Mouse (Mus musculus): ENCODE results near the gene Chil6. TPM values are rescaled to one million over a fixed set of nuclear protein-coding genes. Genes with fewer than 3 reads are reported as not detected.

The Chil6 gene
- 0.07 TPM in 1 of 2 replicates, not detected in the other for polyA plus RNA-seq (2012; ENCODE audit: insufficient read depth, low replicate concordance)

GRCm38 (mm10) chr3:106406082-106406481 lies at the start of gene Chil6:
Chil6 (minus strand) TSS chr3:106406182.
- no peak for TF ChIP-seq FLI1 (IDR thresholded peaks at IDR 0.05; ENCODE audit: low read length)
- no peak for TF ChIP-seq GATA1 (IDR thresholded peaks at IDR 0.05; ENCODE audit: borderline replicate concordance, low read length)
- Histone ChIP-seq H3K27me3 (replicated peaks) (peaks cover 2% of the 10 kb centered on the region), H3K9me3 (no peaks in the 10 kb centered on the region), H3K36me3 (replicated peaks; ENCODE audit: low read length) (no peaks in the 10 kb centered on the region), H3K4me1 (no peaks in the 10 kb centered on the region), H3K4me3 (replicated peaks) (no peak within 1 kb of the TSS)

GRCm38 (mm10) chr3:106452616-106453015 lies 46.6 kb upstream of the Chil6 start:
- Histone ChIP-seq H3K36me3 (replicated peaks; ENCODE audit: low read length) (no peaks in the 10 kb centered on the region), H3K9me3 (no peaks in the 10 kb centered on the region), H3K27me3 (replicated peaks) (no peaks in the 10 kb centered on the region), H3K4me1 (peaks cover 45% of the 10 kb centered on the region), H3K4me3 (replicated peaks) (peak overlapping the region; percentile 70)
- TF ChIP-seq FLI1 (IDR thresholded peaks at IDR 0.05; ENCODE audit: low read length) (no peak), GATA1 (IDR thresholded peaks at IDR 0.05; ENCODE audit: borderline replicate concordance, low read length) (no peak)

GRCm38 (mm10) chr3:106449567-106449966 lies 43.6 kb upstream of the Chil6 start:
- Histone ChIP-seq H3K9me3 (no peaks in the 10 kb centered on the region), H3K36me3 (replicated peaks; ENCODE audit: low read length) (no peaks in the 10 kb centered on the region)
- TF ChIP-seq GATA1 (IDR thresholded peaks at IDR 0.05; ENCODE audit: borderline replicate concordance, low read length) (no peak), FLI1 (IDR thresholded peaks at IDR 0.05; ENCODE audit: low read length) (no peak)

GRCm38 (mm10) chr3:106448995-106449394 lies 43.0 kb upstream of the Chil6 start:
- H3K4me1 ChIP-seq, result peaks cover 41% of the 10 kb centered on the region
- H3K4me3 ChIP-seq (replicated peaks), result no peak overlapping the region
- no peaks in the 10 kb centered on the region for H3K36me3 ChIP-seq (replicated peaks; ENCODE audit: low read length)
- H3K9me3 ChIP-seq, result no peaks in the 10 kb centered on the region
- H3K27me3 ChIP-seq (replicated peaks), result no peaks in the 10 kb centered on the region
- TF ChIP-seq GATA1 (IDR thresholded peaks at IDR 0.05; ENCODE audit: borderline replicate concordance, low read length), result no peak

More at GRCm38 (mm10) chr3:106449567-106449966, 43.6 kb upstream of the Chil6 start:
- H3K27me3 ChIP-seq (replicated peaks), result no peaks in the 10 kb centered on the region
- H3K4me3 ChIP-seq (replicated peaks), result no peak overlapping the region
- peaks cover 41% of the 10 kb centered on the region for H3K4me1 ChIP-seq

GRCm38 (mm10) chr3:106448571-106448970 lies 42.6 kb upstream of the Chil6 start:
- Histone ChIP-seq H3K4me3 (replicated peaks) (no peak overlapping the region), H3K27me3 (replicated peaks) (no peaks in the 10 kb centered on the region), H3K36me3 (replicated peaks; ENCODE audit: low read length) (no peaks in the 10 kb centered on the region), H3K4me1 (peaks cover 41% of the 10 kb centered on the region), H3K9me3 (no peaks in the 10 kb centered on the region)
- TF ChIP-seq GATA1 (IDR thresholded peaks at IDR 0.05; ENCODE audit: borderline replicate concordance, low read length) (no peak), FLI1 (IDR thresholded peaks at IDR 0.05; ENCODE audit: low read length) (no peak)

Other genes with a start within 250 kb of the Chil6 start
- 0.43 TPM in 1 of 2 replicates, not detected in the other for gene Chil3, start 238.6 kb downstream of the Chil6 start, polyA plus RNA-seq (2012; ENCODE audit: insufficient read depth, low replicate concordance)
- not detected in 2 replicates for gene Chil4, start 186.7 kb downstream of the Chil6 start, polyA plus RNA-seq (2012; ENCODE audit: insufficient read depth, low replicate concordance)
- gene Dennd2d, start 76.2 kb upstream of the Chil6 start, polyA plus RNA-seq (2012; ENCODE audit: insufficient read depth, low replicate concordance), result 13.9 TPM in 1 of 2 replicates, not detected in the other
- 6.3 TPM in 1 of 2 replicates, not detected in the other for gene Dram2, start 141.6 kb upstream of the Chil6 start, polyA plus RNA-seq (2012; ENCODE audit: insufficient read depth, low replicate concordance)
- gene Cept1, start 141.6 kb upstream of the Chil6 start, polyA plus RNA-seq (2012; ENCODE audit: insufficient read depth, low replicate concordance), result 9.1 TPM in 1 of 2 replicates, not detected in the other